Mouse (Mus musculus) lung, embryonic 14.5 days (tissue): ENCODE measurements around the gene Phactr2. TPM values are rescaled to one million over a fixed set of nuclear protein-coding genes. Genes with fewer than 3 reads are reported as not detected.
A peak's percentile ranks its signal among the peaks of the same experiment; 100 is the strongest.

Experiments used
- ATAC-seq: fragments of 200-750 bp; cut with Nextera tagmentation; 2 replicates; pipeline ENCODE4 v1.8.0; 2017; ENCODE audit warnings: mild to moderate bottlenecking, moderate TSS enrichment, moderate library complexity; ENCODE audit not compliant: insufficient read depth
- DNase-seq: peaks from one replicate; pipeline ENCODE4 v3.0.0-alpha.2; 2015
- H3K27ac ChIP-seq: fragments of 300-500 bp; sonication (generic); 2 replicates; pipeline ENCODE4 v1.5.1; 2014; ENCODE audit warnings: low read depth, mild to moderate bottlenecking, moderate library complexity
- H3K27me3 ChIP-seq: fragments of 300-500 bp; sonication (generic); 2 replicates; pipeline ENCODE4 v1.6.1; 2014; ENCODE audit warnings: low read length, control low read depth; ENCODE audit not compliant: insufficient read depth
- H3K36me3 ChIP-seq: fragments of 300-500 bp; sonication (generic); 2 replicates; pipeline ENCODE4 v1.6.1; 2014; ENCODE audit warnings: control low read depth; ENCODE audit not compliant: insufficient read depth
- H3K4me1 ChIP-seq: fragments of 300-500 bp; sonication (generic); 2 replicates; pipeline ENCODE4 v1.6.1; 2014; ENCODE audit warnings: antibody characterized with exemption, control low read depth; ENCODE audit not compliant: insufficient read depth
- H3K4me2 ChIP-seq: fragments of 300-500 bp; sonication (generic); 2 replicates; pipeline ENCODE4 v1.6.1; 2014; ENCODE audit warnings: mild to moderate bottlenecking
- H3K4me3 ChIP-seq: fragments of 300-500 bp; sonication (generic); 2 replicates; pipeline ENCODE4 v1.5.1; 2014; ENCODE audit warnings: low read depth, low read length
- H3K9ac ChIP-seq: fragments of 300-500 bp; sonication (generic); 2 replicates; pipeline ENCODE4 v1.6.1; 2014
- H3K9me3 ChIP-seq: fragments of 300-500 bp; sonication (generic); 2 replicates; pipeline ENCODE4 v1.6.1; 2016; ENCODE audit warnings: low read depth, low read length, control low read depth
- CTCF ChIP-seq: IDR thresholded peaks from 2 replicates; pipeline ENCODE4 v1.5.1; 2016; ENCODE audit warnings: antibody characterized with exemption, low read depth
- WGBS: fragments of 180-500 bp; shearing (Covaris S2); extraction: QIAGEN DNeasy Blood & Tissue Kit; methylation state at CpG from one replicate; pipeline ENCODE4 v1.1.7; 2014; 5-methylcytosine and 5-hydroxymethylcytosine counted together
- polyA plus RNA-seq: library from polyadenylated mRNA; unstranded; fragments of >200 nt; fragmentation: Nextera tagmentation; extraction: Ambion mirVana; gene quantifications from 2 replicates; pipeline ENCODE4 v1.2.1, GENCODE M21; 2014

Gene Phactr2
- polyA plus RNA-seq, 1 experiment from 2014 or later: 40.7 TPM

GRCm38 (mm10) chr10:13448283-13449045 lies 25.7 kb downstream of the Phactr2 start:
- no peak for ATAC-seq
- TF ChIP-seq CTCF: no peak
- Histone ChIP-seq H3K27ac (no peak overlapping the region), H3K27me3 (no peaks in the 10 kb centered on the region), H3K9ac (no peak overlapping the region), H3K36me3 (no peaks in the 10 kb centered on the region), H3K4me1 (peaks cover 10% of the 10 kb centered on the region; the same call in 1 of the 2 replicates), H3K4me3 (no peak overlapping the region), H3K4me2 (no peak overlapping the region), H3K9me3 (no peaks in the 10 kb centered on the region)
- 67% methylated on average over 7 of the region's 7 CpGs for WGBS
- DNase-seq: no peak

GRCm38 (mm10) chr10:13446791-13447249 lies 27.4 kb downstream of the Phactr2 start:
- Histone ChIP-seq H3K36me3 (no peaks in the 10 kb centered on the region), H3K4me2 (no peak overlapping the region), H3K27ac (peak overlapping the region; percentile 36; the same call in 1 of the 2 replicates), H3K9me3 (no peaks in the 10 kb centered on the region), H3K4me1 (peaks cover 10% of the 10 kb centered on the region; the same call in 1 of the 2 replicates), H3K4me3 (no peak overlapping the region), H3K27me3 (no peaks in the 10 kb centered on the region), H3K9ac (no peak overlapping the region)
- no peak for TF ChIP-seq CTCF
- WGBS: 27% methylated on average over 3 of the region's 3 CpGs
- ATAC-seq: peak; percentile 78
- peak; percentile 82 for DNase-seq

GRCm38 (mm10) chr10:13444257-13444656 lies 30.0 kb downstream of the Phactr2 start:
- no peak for TF ChIP-seq CTCF
- no peaks in the 10 kb centered on the region for H3K9me3 ChIP-seq
- WGBS: 91% methylated on average over 5 of the region's 5 CpGs
- H3K36me3 ChIP-seq: no peaks in the 10 kb centered on the region
- no peak overlapping the region for H3K4me3 ChIP-seq
- no peak overlapping the region for H3K4me2 ChIP-seq
- no peaks in the 10 kb centered on the region for H3K27me3 ChIP-seq
- H3K9ac ChIP-seq: no peak overlapping the region
- no peak for DNase-seq
- no peak overlapping the region for H3K27ac ChIP-seq
- H3K4me1 ChIP-seq: peaks cover 10% of the 10 kb centered on the region; the same call in 1 of the 2 replicates
- ATAC-seq: no peak

- peaks cover 10% of the 10 kb centered on the region; the same call in 1 of the 2 replicates for H3K4me1 ChIP-seq
- H3K9me3 ChIP-seq: no peaks in the 10 kb centered on the region
- no peak overlapping the region for H3K27ac ChIP-seq
- 72% methylated on average over 6 of the region's 6 CpGs for WGBS
- no peak overlapping the region for H3K4me3 ChIP-seq
- no peak overlapping the region for H3K9ac ChIP-seq
- TF ChIP-seq CTCF: no peak
- no peaks in the 10 kb centered on the region for H3K36me3 ChIP-seq
- H3K4me2 ChIP-seq: no peak overlapping the region
- no peak for ATAC-seq
- DNase-seq: no peak
- no peaks in the 10 kb centered on the region for H3K27me3 ChIP-seq
Observed at GRCm38 (mm10) chr10:13443647-13444046, 30.6 kb downstream of the Phactr2 start.

- H3K27me3 ChIP-seq: no peaks in the 10 kb centered on the region
- H3K4me2 ChIP-seq: no peak overlapping the region
- H3K4me3 ChIP-seq: no peak overlapping the region
- no peak overlapping the region for H3K27ac ChIP-seq
- no peak for DNase-seq
- TF ChIP-seq CTCF: no peak
- no peaks in the 10 kb centered on the region for H3K36me3 ChIP-seq
- WGBS: 72% methylated on average over 4 of the region's 4 CpGs
- H3K9ac ChIP-seq: no peak overlapping the region
- no peak for ATAC-seq
- H3K4me1 ChIP-seq: no peaks in the 10 kb centered on the region
- H3K9me3 ChIP-seq: no peaks in the 10 kb centered on the region
Observed at GRCm38 (mm10) chr10:13440292-13440691, 33.9 kb downstream of the Phactr2 start.

GRCm38 (mm10) chr10:13438118-13438821 lies 35.9 kb downstream of the Phactr2 start:
- ATAC-seq: no peak
- DNase-seq: no peak
- WGBS: 68% methylated on average over 10 of the region's 10 CpGs

GRCm38 (mm10) chr10:13437011-13437410 lies 37.2 kb downstream of the Phactr2 start:
- Histone ChIP-seq H3K36me3 (no peaks in the 10 kb centered on the region), H3K9ac (no peak overlapping the region), H3K4me3 (no peak overlapping the region), H3K4me1 (no peaks in the 10 kb centered on the region), H3K27me3 (no peaks in the 10 kb centered on the region), H3K9me3 (no peaks in the 10 kb centered on the region), H3K27ac (no peak overlapping the region), H3K4me2 (no peak overlapping the region)
- DNase-seq (no peak), ATAC-seq (no peak)
- TF ChIP-seq CTCF: no peak
- 86% methylated on average over 9 of the region's 9 CpGs for WGBS

More at GRCm38 (mm10) chr10:13438118-13438821, 35.9 kb downstream of the Phactr2 start:
- Histone ChIP-seq H3K4me2 (no peak overlapping the region), H3K27ac (no peak overlapping the region), H3K4me1 (no peaks in the 10 kb centered on the region), H3K9ac (no peak overlapping the region), H3K4me3 (no peak overlapping the region), H3K9me3 (no peaks in the 10 kb centered on the region), H3K27me3 (no peaks in the 10 kb centered on the region), H3K36me3 (no peaks in the 10 kb centered on the region)
- TF ChIP-seq CTCF: no peak
